Mouse (Mus musculus): ENCODE results near the gene Herpud1. TPM values are rescaled to one million over a fixed set of nuclear protein-coding genes. Genes with fewer than 3 reads are reported as not detected.

Herpud1 gene
- polyA plus RNA-seq, 1 experiment from 2014 or later: 110 TPM

GRCm38 (mm10) chr8:94428420-94428819 lies 42.2 kb downstream of the Herpud1 start:
- H3K27me3 ChIP-seq (replicated peaks; ENCODE audit: control insufficient read depth, insufficient read depth, low read length): peaks cover 11% of the 10 kb centered on the region
- no peaks in the 10 kb centered on the region for H3K36me3 ChIP-seq (ENCODE audit: control insufficient read depth, insufficient read depth, low read length)
- ATAC-seq (replicated peaks; ENCODE audit: low FRiP score) (no peak), DNase-seq (ENCODE audit: low spot score) (no peak)
- H3K27ac ChIP-seq (ENCODE audit: low read depth, low read length): no peak overlapping the region
- H3K4me2 ChIP-seq: no peak overlapping the region
- WGBS: 71% methylated on average over 4 of the region's 4 CpGs
- H3K9me3 ChIP-seq (ENCODE audit: control insufficient read depth, low read length): no peaks in the 10 kb centered on the region
- H3K4me3 ChIP-seq (ENCODE audit: low read depth, low read length): no peak overlapping the region
- H3K9ac ChIP-seq (ENCODE audit: low read depth, low read length): no peak overlapping the region
- H3K4me1 ChIP-seq (replicated peaks; ENCODE audit: control insufficient read depth, insufficient read depth, low read length): no peaks in the 10 kb centered on the region

- ATAC-seq (replicated peaks; ENCODE audit: low FRiP score): no peak
Measured at GRCm38 (mm10) chr8:94429376-94429775, 43.1 kb downstream of the Herpud1 start.

GRCm38 (mm10) chr8:94432212-94432611 lies 46.0 kb downstream of the Herpud1 start:
- no peak overlapping the region for H3K9ac ChIP-seq (ENCODE audit: low read depth, low read length)
- H3K36me3 ChIP-seq (ENCODE audit: control insufficient read depth, insufficient read depth, low read length): no peaks in the 10 kb centered on the region
- peaks cover 23% of the 10 kb centered on the region for H3K27me3 ChIP-seq (replicated peaks; ENCODE audit: control insufficient read depth, insufficient read depth, low read length)
- H3K4me1 ChIP-seq (replicated peaks; ENCODE audit: control insufficient read depth, insufficient read depth, low read length): 0 out of 2 replicates have a peak, but pooled peaks cover 3% of the 10 kb centered on the region
- no peak overlapping the region for H3K27ac ChIP-seq (ENCODE audit: low read depth, low read length)
- DNase-seq (ENCODE audit: low spot score) (no peak), ATAC-seq (replicated peaks; ENCODE audit: low FRiP score) (no peak)
- no peak overlapping the region for H3K4me2 ChIP-seq
- no peaks in the 10 kb centered on the region for H3K9me3 ChIP-seq (ENCODE audit: control insufficient read depth, low read length)
- 72% methylated on average over 3 of the region's 3 CpGs for WGBS
- H3K4me3 ChIP-seq (ENCODE audit: low read depth, low read length): no peak overlapping the region

More at GRCm38 (mm10) chr8:94429376-94429775, 43.1 kb downstream of the Herpud1 start:
- H3K27ac ChIP-seq (ENCODE audit: low read depth, low read length): no peak overlapping the region
- no peak overlapping the region for H3K4me2 ChIP-seq
- H3K9me3 ChIP-seq (ENCODE audit: control insufficient read depth, low read length): no peaks in the 10 kb centered on the region
- 0 out of 2 replicates have a peak, but pooled peaks cover 3% of the 10 kb centered on the region for H3K4me1 ChIP-seq (replicated peaks; ENCODE audit: control insufficient read depth, insufficient read depth, low read length)
- H3K9ac ChIP-seq (ENCODE audit: low read depth, low read length): no peak overlapping the region
- peaks cover 20% of the 10 kb centered on the region for H3K27me3 ChIP-seq (replicated peaks; ENCODE audit: control insufficient read depth, insufficient read depth, low read length)
- H3K36me3 ChIP-seq (ENCODE audit: control insufficient read depth, insufficient read depth, low read length): no peaks in the 10 kb centered on the region
- H3K4me3 ChIP-seq (ENCODE audit: low read depth, low read length): no peak overlapping the region
- no peak for DNase-seq (ENCODE audit: low spot score)
- 76% methylated on average over 7 of the region's 7 CpGs for WGBS

GRCm38 (mm10) chr8:94433981-94434466 lies 47.8 kb downstream of the Herpud1 start, which contains the start of gene Nlrc5:
Nlrc5 (plus strand) TSS chr8:94434356.
- Histone ChIP-seq H3K9me3 (ENCODE audit: control insufficient read depth, low read length) (no peaks in the 10 kb centered on the region), H3K4me3 (ENCODE audit: low read depth, low read length) (peak within 1 kb of the TSS; percentile 47), H3K27ac (ENCODE audit: low read depth, low read length) (no peak within 1 kb of the TSS), H3K36me3 (ENCODE audit: control insufficient read depth, insufficient read depth, low read length) (no peaks in the 10 kb centered on the region), H3K27me3 (replicated peaks; ENCODE audit: control insufficient read depth, insufficient read depth, low read length) (peaks cover 23% of the 10 kb centered on the region), H3K4me1 (replicated peaks; ENCODE audit: control insufficient read depth, insufficient read depth, low read length) (0 out of 2 replicates have a peak, but pooled peaks cover 3% of the 10 kb centered on the region), H3K9ac (ENCODE audit: low read depth, low read length) (no peak within 1 kb of the TSS), H3K4me2 (peak within 1 kb of the TSS; percentile 63)
- WGBS: 4% methylated on average over 29 of the region's 29 CpGs
- peak; percentile 48 for DNase-seq (ENCODE audit: low spot score)
- ATAC-seq (replicated peaks; ENCODE audit: low FRiP score): no peak

- no peak overlapping the region for H3K27ac ChIP-seq (ENCODE audit: low read depth, low read length)
- H3K4me1 ChIP-seq (replicated peaks; ENCODE audit: control insufficient read depth, insufficient read depth, low read length): 0 out of 2 replicates have a peak, but pooled peaks cover 3% of the 10 kb centered on the region
- no peak for DNase-seq (ENCODE audit: low spot score)
- no peaks in the 10 kb centered on the region for H3K9me3 ChIP-seq (ENCODE audit: control insufficient read depth, low read length)
- ATAC-seq (replicated peaks; ENCODE audit: low FRiP score): no peak
- WGBS: 80% methylated on average over 3 of the region's 3 CpGs
- H3K27me3 ChIP-seq (replicated peaks; ENCODE audit: control insufficient read depth, insufficient read depth, low read length): peaks cover 23% of the 10 kb centered on the region
- no peak overlapping the region for H3K4me2 ChIP-seq
- H3K36me3 ChIP-seq (ENCODE audit: control insufficient read depth, insufficient read depth, low read length): no peaks in the 10 kb centered on the region
- no peak overlapping the region for H3K9ac ChIP-seq (ENCODE audit: low read depth, low read length)
- H3K4me3 ChIP-seq (ENCODE audit: low read depth, low read length): no peak overlapping the region
Measured at GRCm38 (mm10) chr8:94434958-94435357, 48.7 kb downstream of the Herpud1 start.

- H3K4me3 ChIP-seq (ENCODE audit: low read depth, low read length): no peak overlapping the region
- H3K4me1 ChIP-seq (replicated peaks; ENCODE audit: control insufficient read depth, insufficient read depth, low read length): 0 out of 2 replicates have a peak, but pooled peaks cover 3% of the 10 kb centered on the region
- no peaks in the 10 kb centered on the region for H3K9me3 ChIP-seq (ENCODE audit: control insufficient read depth, low read length)
- 86% methylated on average over 15 of the region's 15 CpGs for WGBS
- DNase-seq (ENCODE audit: low spot score) (no peak), ATAC-seq (replicated peaks; ENCODE audit: low FRiP score) (no peak)
- H3K27ac ChIP-seq (ENCODE audit: low read depth, low read length): no peak overlapping the region
- no peak overlapping the region for H3K9ac ChIP-seq (ENCODE audit: low read depth, low read length)
- no peaks in the 10 kb centered on the region for H3K36me3 ChIP-seq (ENCODE audit: control insufficient read depth, insufficient read depth, low read length)
- H3K27me3 ChIP-seq (replicated peaks; ENCODE audit: control insufficient read depth, insufficient read depth, low read length): peaks cover 23% of the 10 kb centered on the region
- no peak overlapping the region for H3K4me2 ChIP-seq
Measured at GRCm38 (mm10) chr8:94435397-94436111, 49.3 kb downstream of the Herpud1 start.

GRCm38 (mm10) chr8:94436112-94436572 lies 49.9 kb downstream of the Herpud1 start:
- 0 out of 2 replicates have a peak, but pooled peaks cover 3% of the 10 kb centered on the region for H3K4me1 ChIP-seq (replicated peaks; ENCODE audit: control insufficient read depth, insufficient read depth, low read length)
- no peak overlapping the region for H3K4me3 ChIP-seq (ENCODE audit: low read depth, low read length)
- H3K27ac ChIP-seq (ENCODE audit: low read depth, low read length): no peak overlapping the region
- 85% methylated on average over 5 of the region's 5 CpGs for WGBS
- H3K36me3 ChIP-seq (ENCODE audit: control insufficient read depth, insufficient read depth, low read length): no peaks in the 10 kb centered on the region
- H3K9ac ChIP-seq (ENCODE audit: low read depth, low read length): no peak overlapping the region
- H3K27me3 ChIP-seq (replicated peaks; ENCODE audit: control insufficient read depth, insufficient read depth, low read length): peaks cover 23% of the 10 kb centered on the region
- H3K4me2 ChIP-seq: no peak overlapping the region
- ATAC-seq (replicated peaks; ENCODE audit: low FRiP score): no peak
- DNase-seq (ENCODE audit: low spot score): no peak
- H3K9me3 ChIP-seq (ENCODE audit: control insufficient read depth, low read length): no peaks in the 10 kb centered on the region

GRCm38 (mm10) chr8:94436900-94437299 lies 50.7 kb downstream of the Herpud1 start:
- H3K27me3 ChIP-seq (replicated peaks; ENCODE audit: control insufficient read depth, insufficient read depth, low read length): peaks cover 23% of the 10 kb centered on the region
- no peak overlapping the region for H3K27ac ChIP-seq (ENCODE audit: low read depth, low read length)
- no peaks in the 10 kb centered on the region for H3K36me3 ChIP-seq (ENCODE audit: control insufficient read depth, insufficient read depth, low read length)
- DNase-seq (ENCODE audit: low spot score) (no peak), ATAC-seq (replicated peaks; ENCODE audit: low FRiP score) (no peak)
- H3K4me1 ChIP-seq (replicated peaks; ENCODE audit: control insufficient read depth, insufficient read depth, low read length): 0 out of 2 replicates have a peak, but pooled peaks cover 3% of the 10 kb centered on the region
- no peak overlapping the region for H3K4me2 ChIP-seq
- 68% methylated on average over 3 of the region's 3 CpGs for WGBS
- H3K4me3 ChIP-seq (ENCODE audit: low read depth, low read length): no peak overlapping the region
- no peaks in the 10 kb centered on the region for H3K9me3 ChIP-seq (ENCODE audit: control insufficient read depth, low read length)
- no peak overlapping the region for H3K9ac ChIP-seq (ENCODE audit: low read depth, low read length)

Measured in liver, embryonic 11.5 days (tissue).